Mouse (Mus musculus) forebrain, postnatal 0 days (tissue): ENCODE measurements around the gene Smim14. TPM values are rescaled to one million over a fixed set of nuclear protein-coding genes. Genes with fewer than 3 reads are reported as not detected.
"Not testable (repeated sequence)": the region's sequence is repeated elsewhere in the genome, so short reads cannot be mapped to it uniquely, and the experiment has no call there.

Experiments
- ATAC-seq: fragments of 200-750 bp; cut with Nextera tagmentation; 2 replicates; pipeline ENCODE4 v1.8.0; 2017; ENCODE audit warnings: mild to moderate bottlenecking, moderate library complexity
- DNase-seq: peaks from one replicate; pipeline ENCODE4 v3.0.0-alpha.2; 2015
- H3K27ac ChIP-seq: fragments of 300-500 bp; sonication (generic); 2 replicates; pipeline ENCODE4 v1.5.1; 2014; ENCODE audit warnings: low read depth, mild to moderate bottlenecking, antibody characterized with exemption, low read length, moderate library complexity, mixed read lengths
- H3K27me3 ChIP-seq: fragments of 300-500 bp; sonication (generic); 2 replicates; pipeline ENCODE4 v1.6.1; 2014; ENCODE audit warnings: mild to moderate bottlenecking, low read length, mixed read lengths; ENCODE audit not compliant: insufficient read depth
- H3K36me3 ChIP-seq: fragments of 300-500 bp; sonication (generic); 2 replicates; pipeline ENCODE4 v1.6.1; 2014; ENCODE audit warnings: mild to moderate bottlenecking, moderate library complexity; ENCODE audit not compliant: insufficient read depth
- H3K4me1 ChIP-seq: fragments of 300-500 bp; sonication (generic); 2 replicates; pipeline ENCODE4 v1.6.1; 2014; ENCODE audit warnings: antibody characterized with exemption; ENCODE audit not compliant: insufficient read depth
- H3K4me2 ChIP-seq: fragments of 300-500 bp; sonication (generic); 2 replicates; pipeline ENCODE4 v1.6.1; 2014; ENCODE audit warnings: low read depth, mild to moderate bottlenecking, moderate library complexity
- H3K4me3 ChIP-seq: fragments of 300-500 bp; sonication (generic); 2 replicates; pipeline ENCODE4 v1.5.1; 2014; ENCODE audit warnings: low read depth, low read length, mixed read lengths
- H3K9ac ChIP-seq: fragments of 300-500 bp; sonication (generic); 2 replicates; pipeline ENCODE4 v1.6.1; 2014; ENCODE audit warnings: mild to moderate bottlenecking
- H3K9me3 ChIP-seq: fragments of 300-500 bp; sonication (generic); 2 replicates; pipeline ENCODE4 v1.6.1; 2016; ENCODE audit warnings: low read length
- CTCF ChIP-seq: sonication (generic); IDR thresholded peaks from 2 replicates; pipeline ENCODE4 v1.5.1; 2016; ENCODE audit warnings: antibody characterized with exemption, control low read depth, low read depth
- WGBS: fragments of 180-500 bp; shearing (Covaris S2); extraction: QIAGEN DNeasy Blood & Tissue Kit; methylation state at CpG from one replicate; pipeline ENCODE4 v1.1.7; 2014; 5-methylcytosine and 5-hydroxymethylcytosine counted together
- polyA plus RNA-seq: library from polyadenylated mRNA; unstranded; fragments of >200 nt; fragmentation: Nextera tagmentation; extraction: Ambion mirVana; gene quantifications from 2 replicates; pipeline ENCODE4 v1.2.1, GENCODE M21; 2015
- total RNA-seq: library from RNA; depleted of rRNA; stranded (reverse); fragments of >200 nt; gene quantifications from 2 replicates; pipeline ENCODE4 v1.2.3, GENCODE M21; 2014

Gene Smim14
- total and polyA plus RNA-seq, 2 experiments from 2014 or later = 158 to 255 TPM

DNA sequence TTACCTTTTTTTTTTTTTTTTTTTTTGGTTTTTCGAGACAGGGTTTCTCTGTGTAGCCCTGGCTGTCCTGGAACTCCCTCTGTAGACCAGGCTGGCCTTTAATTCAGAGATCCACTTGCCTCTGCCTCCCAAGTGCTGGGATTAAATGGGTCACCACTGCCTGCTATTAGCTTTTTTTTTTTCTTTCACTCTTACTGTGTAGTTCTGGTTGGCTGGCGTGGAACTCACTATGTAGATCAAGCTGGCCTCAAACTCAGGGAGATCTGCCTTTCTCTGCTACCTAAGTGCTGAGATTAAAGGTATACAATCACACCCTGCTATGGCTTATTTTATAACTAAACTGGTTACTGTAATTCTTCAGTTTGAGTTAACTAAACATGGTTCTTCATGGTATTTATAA is 50.5 kb downstream of the Smim14 start:
- Histone ChIP-seq H3K9me3 (no peaks in the 10 kb centered on the region), H3K4me3 (no peak overlapping the region), H3K36me3 (0 out of 2 replicates have a peak, but pooled peaks cover 3% of the 10 kb centered on the region), H3K9ac (no peak overlapping the region), H3K4me2 (no peak overlapping the region), H3K4me1 (peaks cover 5% of the 10 kb centered on the region; the same call in 1 of the 2 replicates), H3K27ac (no peak overlapping the region), H3K27me3 (no peaks in the 10 kb centered on the region)
- DNase-seq (no peak), ATAC-seq (no peak)
- WGBS = 78% methylated on average over 2 of the region's 2 CpGs
- no peak for TF ChIP-seq CTCF

DNA sequence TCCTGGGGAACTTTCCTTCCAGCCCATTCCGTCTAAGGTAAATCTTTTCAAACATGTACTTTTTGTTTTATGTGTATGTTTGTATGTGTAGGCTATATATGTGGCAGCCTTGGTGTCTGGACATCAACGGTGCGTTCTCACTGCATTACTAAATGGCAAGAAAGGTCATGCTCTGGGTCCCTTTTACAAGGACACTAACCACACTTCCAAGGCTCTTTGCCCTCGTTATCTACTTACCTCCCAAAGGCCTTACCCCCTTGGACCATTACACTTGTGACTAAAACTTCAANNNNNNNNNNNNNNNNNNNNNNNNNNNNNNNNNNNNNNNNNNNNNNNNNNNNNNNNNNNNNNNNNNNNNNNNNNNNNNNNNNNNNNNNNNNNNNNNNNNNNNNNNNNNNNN is 54.0 kb downstream of the Smim14 start:
- no peak for TF ChIP-seq CTCF
- WGBS = 79% methylated on average over 4 of the region's 4 CpGs
- Histone ChIP-seq H3K4me2 (no peak overlapping the region), H3K27ac (no peak overlapping the region), H3K27me3 (no peaks in the 10 kb centered on the region), H3K4me1 (no peaks in the 10 kb centered on the region), H3K9ac (no peak overlapping the region), H3K36me3 (no peaks in the 10 kb centered on the region), H3K4me3 (no peak overlapping the region), H3K9me3 (no peaks in the 10 kb centered on the region)
- DNase-seq (no peak), ATAC-seq (no peak)

DNA sequence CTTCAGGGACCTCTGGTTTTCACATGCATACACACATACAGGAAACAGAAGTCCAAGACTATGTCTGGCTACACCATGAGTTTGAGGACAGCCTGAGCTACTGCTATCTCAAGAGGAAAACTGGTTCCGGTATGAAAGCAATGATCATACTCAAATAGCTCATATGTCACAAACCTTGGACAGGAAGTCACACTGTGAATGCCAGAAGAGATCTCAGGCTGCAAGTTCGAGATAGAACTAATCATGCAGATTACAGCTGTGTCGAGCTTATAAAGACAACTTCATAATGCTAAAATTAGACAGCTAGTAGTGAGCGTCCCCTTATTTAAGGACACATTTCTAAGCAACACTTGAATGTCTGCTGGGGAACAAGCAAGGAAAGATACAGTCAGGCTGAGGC is 56.5 kb downstream of the Smim14 start:
- 81% methylated on average over 4 of the region's 4 CpGs for WGBS
- ATAC-seq = no peak
- Histone ChIP-seq H3K27me3 (no peaks in the 10 kb centered on the region), H3K27ac (no peak overlapping the region), H3K4me3 (no peak overlapping the region), H3K4me2 (no peak overlapping the region), H3K9ac (no peak overlapping the region), H3K36me3 (no peaks in the 10 kb centered on the region; the same call in 1 of the 2 replicates), H3K4me1 (no peaks in the 10 kb centered on the region), H3K9me3 (no peaks in the 10 kb centered on the region)
- no peak for DNase-seq
- no peak for TF ChIP-seq CTCF

DNA sequence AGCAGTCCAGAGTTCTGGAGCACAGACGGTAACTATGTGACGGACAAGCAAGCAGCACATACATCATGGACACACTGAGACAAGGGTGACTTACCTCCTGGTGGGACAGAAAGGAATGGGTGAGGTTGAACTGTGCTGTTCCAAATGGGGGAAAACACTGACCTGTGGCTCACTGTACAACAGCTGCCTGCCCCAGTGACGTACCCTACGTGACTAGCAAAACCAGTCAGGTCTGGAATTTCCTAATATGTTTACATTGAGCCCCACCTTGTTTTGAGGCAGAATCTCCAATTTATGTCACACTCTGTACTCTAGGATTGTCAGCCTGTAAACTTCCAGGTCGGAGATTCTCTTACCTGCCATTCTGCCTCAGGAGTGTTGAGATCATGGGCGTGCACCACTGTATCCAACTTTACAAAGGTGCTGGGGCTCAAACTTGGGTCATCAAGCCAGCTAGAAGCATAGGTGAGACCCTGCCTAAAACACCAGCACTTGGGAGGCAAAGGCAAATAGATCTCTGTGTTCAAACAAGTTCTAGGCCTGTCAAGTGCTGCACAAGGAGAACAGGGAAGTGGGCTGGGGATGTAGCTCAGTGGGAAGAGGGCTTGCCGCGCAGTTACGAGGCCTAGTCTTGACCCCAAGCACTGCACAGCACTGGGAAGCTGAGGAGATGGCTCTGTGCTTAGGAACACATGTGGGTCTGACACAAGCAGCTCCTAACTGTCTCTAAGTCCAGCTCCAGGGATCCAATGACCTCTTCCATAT is 57.1 kb downstream of the Smim14 start:
- H3K4me2 ChIP-seq = no peak overlapping the region
- 93% methylated on average over 9 of the region's 9 CpGs for WGBS
- no peak for DNase-seq
- TF ChIP-seq CTCF = no peak
- no peaks in the 10 kb centered on the region for H3K4me1 ChIP-seq
- no peak overlapping the region for H3K27ac ChIP-seq
- no peaks in the 10 kb centered on the region; the same call in 1 of the 2 replicates for H3K36me3 ChIP-seq
- no peak overlapping the region for H3K9ac ChIP-seq
- no peak overlapping the region for H3K4me3 ChIP-seq
- H3K27me3 ChIP-seq = no peaks in the 10 kb centered on the region
- no peak for ATAC-seq
- no peaks in the 10 kb centered on the region for H3K9me3 ChIP-seq

DNA sequence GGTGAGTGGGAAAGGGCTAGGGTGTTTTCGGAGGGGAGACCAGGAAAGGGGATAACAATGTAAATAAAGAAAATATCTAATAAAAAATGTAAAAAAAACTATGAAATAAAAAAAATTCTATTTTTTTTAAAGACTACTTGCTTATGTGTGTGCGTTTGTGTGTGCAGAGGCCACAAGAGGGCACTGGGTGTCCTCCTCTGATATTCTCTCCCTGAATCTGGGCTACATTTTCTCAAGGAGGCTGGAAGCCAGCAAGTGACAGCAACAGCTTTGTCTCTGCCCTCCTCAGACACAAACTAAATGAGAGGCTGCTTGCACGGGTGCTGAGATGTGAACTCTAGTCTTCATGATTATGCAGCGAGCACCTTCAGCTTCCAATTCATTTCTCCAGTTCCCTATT is 58.8 kb downstream of the Smim14 start:
- H3K9me3 ChIP-seq = no peaks in the 10 kb centered on the region
- no peaks in the 10 kb centered on the region for H3K4me1 ChIP-seq
- no peak overlapping the region for H3K4me3 ChIP-seq
- H3K36me3 ChIP-seq = no peaks in the 10 kb centered on the region; the same call in 1 of the 2 replicates
- 65% methylated on average over 4 of the region's 4 CpGs for WGBS
- TF ChIP-seq CTCF = peak; percentile 28
- no peak for DNase-seq
- H3K27me3 ChIP-seq = no peaks in the 10 kb centered on the region
- H3K27ac ChIP-seq = no peak overlapping the region
- ATAC-seq = no peak; the same call in 1 of the 2 replicates
- H3K4me2 ChIP-seq = no peak overlapping the region
- H3K9ac ChIP-seq = no peak overlapping the region

DNA sequence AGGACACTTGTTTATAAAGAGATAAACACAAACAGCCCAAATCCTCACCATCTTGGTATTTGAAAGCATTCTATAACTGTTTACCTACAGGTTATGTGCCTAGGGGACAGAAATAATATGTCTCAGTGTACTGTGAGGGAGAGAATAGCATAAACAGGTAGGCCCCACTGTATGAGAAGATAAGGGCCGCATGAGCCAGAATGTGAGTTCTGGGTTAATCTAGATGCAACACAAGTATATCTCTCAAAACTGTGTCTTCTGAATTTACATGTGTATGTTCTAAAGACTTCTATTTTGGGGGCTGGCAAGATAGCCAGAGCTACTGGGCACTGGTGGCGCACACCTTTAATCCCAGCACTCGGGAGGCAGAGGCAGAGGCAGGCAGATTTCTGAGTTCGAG is 60.2 kb downstream of the Smim14 start:
- WGBS = 96% methylated on average over 4 of the region's 4 CpGs
- not testable (repeated sequence) for H3K4me1 ChIP-seq, H3K9ac ChIP-seq, H3K27ac ChIP-seq, H3K4me2 ChIP-seq, DNase-seq, H3K36me3 ChIP-seq, H3K27me3 ChIP-seq, H3K4me3 ChIP-seq, H3K9me3 ChIP-seq, ATAC-seq

DNA sequence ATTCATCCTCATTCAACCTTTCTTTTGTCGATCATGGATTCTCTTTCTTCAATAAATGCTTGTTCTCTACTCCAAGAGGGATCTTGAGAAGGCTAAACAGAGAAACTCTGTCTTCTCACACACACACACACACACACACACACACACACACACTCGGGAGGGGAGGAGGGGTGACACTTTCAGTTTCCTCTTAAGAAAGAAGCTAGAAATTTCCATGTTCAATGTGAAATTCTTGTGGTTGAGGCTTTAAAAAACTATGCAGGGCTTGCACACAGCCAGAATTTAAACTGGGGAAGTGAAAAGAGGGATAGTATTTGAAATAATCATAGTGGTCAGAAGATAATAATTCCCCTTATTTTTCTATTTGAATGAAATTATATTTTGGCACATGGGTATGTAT is 61.2 kb downstream of the Smim14 start:
- Histone ChIP-seq H3K36me3 (no peaks in the 10 kb centered on the region; the same call in 1 of the 2 replicates), H3K4me1 (no peaks in the 10 kb centered on the region), H3K27me3 (no peaks in the 10 kb centered on the region), H3K27ac (no peak overlapping the region), H3K4me2 (no peak overlapping the region), H3K9me3 (no peaks in the 10 kb centered on the region), H3K9ac (no peak overlapping the region), H3K4me3 (no peak overlapping the region)
- TF ChIP-seq CTCF = no peak
- 85% methylated on average over 2 of the region's 2 CpGs for WGBS
- ATAC-seq = no peak
- DNase-seq = no peak
